Mouse (Mus musculus) heart, postnatal 0 days (tissue): Measurements from ENCODE around the gene Filip1l.

Source experiments
- CTCF ChIP-seq: IDR thresholded peaks from 2 replicates; pipeline ENCODE4 v1.5.1; 2016; ENCODE audit warnings: antibody characterized with exemption, control low read depth, low read depth
- EP300 ChIP-seq: IDR thresholded peaks from 2 replicates; pipeline ENCODE4 v1.6.1; 2016; ENCODE audit warnings: antibody characterized with exemption, low read depth

DNA sequence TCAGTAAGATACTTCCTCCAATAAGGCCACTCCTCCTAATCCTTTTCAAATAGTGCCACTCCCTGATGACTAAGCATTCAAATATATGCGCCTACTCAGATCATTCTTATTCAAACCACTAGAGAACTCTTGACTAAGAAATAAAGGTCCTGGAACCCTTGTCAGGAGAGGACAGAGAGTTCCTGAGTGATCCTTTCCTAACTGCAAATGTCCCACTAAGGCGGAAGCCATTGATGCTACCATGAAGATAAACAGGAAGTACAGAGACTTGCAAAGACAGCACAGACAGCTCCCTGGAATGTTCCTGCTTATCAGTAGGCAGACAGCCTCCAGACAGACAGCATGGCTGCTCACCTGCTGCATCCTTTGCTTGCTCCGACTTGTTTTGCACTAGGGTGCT, 190.3 kb downstream of the Filip1l start:
- TF ChIP-seq CTCF: no peak
- TF ChIP-seq EP300: no peak
